Mouse (Mus musculus): Measurements from ENCODE around the gene Xxylt1.

DNA sequence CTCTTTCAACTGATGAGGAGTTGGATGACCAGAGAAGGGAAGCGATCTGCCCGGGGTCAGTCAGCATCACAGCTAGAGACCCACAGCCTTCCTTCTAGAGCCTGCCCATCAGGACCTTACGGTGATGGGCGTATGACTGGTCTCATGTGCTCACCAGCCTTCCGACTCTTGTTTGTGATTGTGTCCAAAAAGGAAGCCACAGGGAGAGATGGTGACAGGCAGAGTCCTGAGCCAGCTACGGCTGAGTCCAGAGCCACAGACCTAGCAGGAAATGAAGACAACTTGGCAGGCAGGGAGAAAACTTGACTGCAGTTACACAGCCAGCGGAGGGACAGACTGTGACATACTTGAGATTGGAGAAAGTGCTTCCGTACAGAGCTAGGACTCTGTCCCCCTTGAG is 147.9 kb downstream of the Xxylt1 start:
- no peak for TF ChIP-seq CTCF (IDR thresholded peaks at IDR 0.05; ENCODE audit: low read depth, low read length)
- TF ChIP-seq TAL1 (conservative IDR thresholded peaks at IDR 0.05; ENCODE audit: low read depth, low read length), result no peak

Measured in G1E (cell line).